Mouse (Mus musculus): ENCODE results near the gene Nfia. TPM values are rescaled to one million over a fixed set of nuclear protein-coding genes. Genes with fewer than 3 reads are reported as not detected.

Gene Nfia
- total RNA-seq, 2 experiments from 2014 or later, result 57.0 to 57.8 TPM

GRCm38 (mm10) chr4:98009966-98010365 is 237.4 kb downstream of the Nfia start:
- intact Hi-C loops (cut with DNase I), result loop anchor here (10.0 kb wide), 1 partner anchor 315 kb away; no protein-coding TSS in a partner anchor
- DNase-seq, result no peak
- peak overlapping the region; percentile 39 for H3K27ac ChIP-seq
- TF ChIP-seq CTCF (IDR thresholded peaks at IDR 0.05), result no peak
- no peak overlapping the region for H3K4me3 ChIP-seq

- Histone ChIP-seq H3K27ac (no peak overlapping the region), H3K4me3 (no peak overlapping the region)
- TF ChIP-seq CTCF (IDR thresholded peaks at IDR 0.05), result no peak
- intact Hi-C loops (cut with DNase I), result no loop called here
- DNase-seq, result no peak
Measured at GRCm38 (mm10) chr4:98019811-98020210, 247.3 kb downstream of the Nfia start.

- no peak for TF ChIP-seq CTCF (IDR thresholded peaks at IDR 0.05)
- intact Hi-C loops (cut with DNase I), result no loop called here
- no peak for DNase-seq
- H3K27ac ChIP-seq, result no peak overlapping the region
- no peak overlapping the region for H3K4me3 ChIP-seq
Measured at GRCm38 (mm10) chr4:98020836-98021235, 248.3 kb downstream of the Nfia start.

DNA sequence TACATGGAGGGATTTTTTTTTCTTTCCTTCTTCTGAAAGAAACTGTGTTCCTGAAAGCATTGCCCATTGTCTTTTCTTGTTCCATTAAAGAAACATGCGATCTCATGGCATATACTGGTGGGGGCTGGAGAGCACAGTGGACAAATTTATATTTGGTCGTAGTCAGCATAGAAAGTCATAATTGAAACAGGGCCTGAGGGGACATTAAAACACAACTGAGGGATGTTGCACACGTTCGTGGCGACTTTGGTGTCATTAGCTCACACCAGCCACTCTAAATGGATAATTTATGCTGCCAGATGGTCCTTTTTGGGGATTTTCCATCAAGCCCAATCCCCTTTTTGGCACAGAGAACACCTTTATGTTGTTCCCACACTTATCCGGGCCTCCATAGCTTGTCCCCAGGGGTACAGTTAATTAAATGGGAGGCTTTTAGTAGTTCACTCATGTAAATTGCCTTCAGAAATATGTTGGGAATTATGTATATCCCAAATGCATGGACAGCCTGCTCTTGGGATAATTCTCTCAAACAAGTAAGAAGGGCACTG is 250.8 kb downstream of the Nfia start:
- no peak for DNase-seq
- Histone ChIP-seq H3K4me3 (no peak overlapping the region), H3K27ac (no peak overlapping the region)
- intact Hi-C loops (cut with DNase I), result no loop called here
- TF ChIP-seq CTCF (IDR thresholded peaks at IDR 0.05), result no peak

DNA sequence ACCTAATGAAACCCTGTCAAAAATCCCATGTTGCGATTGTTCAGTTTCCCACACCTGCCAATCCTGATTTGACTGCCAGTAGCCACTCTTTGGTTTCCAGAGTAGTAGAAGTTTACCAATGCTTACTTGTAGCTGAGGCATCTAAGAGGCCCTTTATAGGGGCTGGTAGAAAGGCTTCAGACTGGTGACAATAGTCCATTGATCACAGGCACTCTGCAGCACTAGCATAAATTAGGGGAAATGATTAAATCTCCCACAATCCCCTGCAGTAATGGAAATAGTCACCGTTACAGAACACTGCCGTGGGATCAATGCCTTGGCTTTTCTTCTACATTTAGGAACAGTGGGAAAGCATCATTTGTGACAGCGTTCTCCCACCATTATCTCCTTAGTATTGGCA is 254.9 kb downstream of the Nfia start:
- Histone ChIP-seq H3K4me3 (no peak overlapping the region), H3K27ac (no peak overlapping the region)
- intact Hi-C loops (cut with DNase I), result no loop called here
- no peak for DNase-seq
- TF ChIP-seq CTCF (IDR thresholded peaks at IDR 0.05), result no peak

- intact Hi-C loops (cut with DNase I), result no loop called here
- H3K4me3 ChIP-seq, result no peak overlapping the region
- no peak for TF ChIP-seq CTCF (IDR thresholded peaks at IDR 0.05)
- no peak overlapping the region for H3K27ac ChIP-seq
- no peak for DNase-seq
Measured at GRCm38 (mm10) chr4:98031871-98032270, 259.3 kb downstream of the Nfia start.

- TF ChIP-seq CTCF (IDR thresholded peaks at IDR 0.05), result no peak
- intact Hi-C loops (cut with DNase I), result no loop called here
- no peak overlapping the region for H3K4me3 ChIP-seq
- H3K27ac ChIP-seq, result no peak overlapping the region
- no peak for DNase-seq
Measured at GRCm38 (mm10) chr4:98032332-98032731, 259.8 kb downstream of the Nfia start.

- intact Hi-C loops (cut with DNase I), result no loop called here
- no peak overlapping the region for H3K27ac ChIP-seq
- TF ChIP-seq CTCF (IDR thresholded peaks at IDR 0.05), result no peak
- no peak for DNase-seq
- H3K4me3 ChIP-seq, result no peak overlapping the region
Measured at GRCm38 (mm10) chr4:98039095-98039494, 266.6 kb downstream of the Nfia start.

GRCm38 (mm10) chr4:98040179-98040578 is 267.6 kb downstream of the Nfia start:
- intact Hi-C loops (cut with DNase I), result no loop called here
- Histone ChIP-seq H3K27ac (no peak overlapping the region), H3K4me3 (no peak overlapping the region)
- no peak for TF ChIP-seq CTCF (IDR thresholded peaks at IDR 0.05)
- DNase-seq, result no peak

DNA sequence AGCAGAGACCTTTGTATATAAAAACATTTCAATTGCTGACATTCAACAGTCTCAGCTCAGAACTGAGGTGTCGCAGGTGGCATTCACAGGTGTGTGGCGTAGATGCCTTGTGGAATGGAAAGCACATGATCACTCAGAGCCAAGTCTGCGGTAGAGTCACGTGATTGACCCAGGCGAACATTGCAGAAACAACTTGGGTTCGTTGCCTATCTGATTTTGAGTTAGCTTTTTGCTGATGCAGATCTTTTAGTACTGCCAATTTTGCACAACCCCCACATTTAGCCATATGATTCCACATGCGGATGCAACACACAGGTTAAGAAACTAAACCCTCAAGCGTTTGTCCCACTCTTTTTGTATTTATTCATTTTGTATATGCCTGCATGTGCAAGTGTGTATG is 272.1 kb downstream of the Nfia start:
- DNase-seq, result no peak
- no peak overlapping the region for H3K4me3 ChIP-seq
- TF ChIP-seq CTCF (IDR thresholded peaks at IDR 0.05), result no peak
- H3K27ac ChIP-seq, result no peak overlapping the region
- intact Hi-C loops (cut with DNase I), result no loop called here

DNA sequence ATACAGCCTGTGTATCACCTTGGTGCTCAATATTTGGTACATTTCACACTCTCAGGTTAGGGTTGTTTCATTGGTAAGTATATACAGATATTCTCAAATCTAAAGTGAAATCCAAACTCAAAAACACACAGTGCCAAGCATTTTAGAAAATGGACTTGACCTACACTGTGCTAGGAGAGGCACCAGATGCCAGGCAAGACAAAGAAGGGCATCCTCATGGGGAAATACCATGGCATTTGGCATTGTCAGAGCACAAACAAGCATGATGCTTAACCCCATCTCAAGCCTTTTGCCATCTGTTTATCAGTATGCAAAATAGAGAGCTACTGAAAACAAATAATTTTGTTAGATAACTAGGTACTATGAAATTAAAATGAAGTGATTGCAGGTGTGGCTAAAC is 274.8 kb downstream of the Nfia start:
- H3K4me3 ChIP-seq, result no peak overlapping the region
- no peak overlapping the region for H3K27ac ChIP-seq
- no peak for DNase-seq
- intact Hi-C loops (cut with DNase I), result no loop called here
- no peak for TF ChIP-seq CTCF (IDR thresholded peaks at IDR 0.05)

- peak; percentile 24 for DNase-seq
- peak overlapping the region; percentile 51 for H3K27ac ChIP-seq
- H3K4me3 ChIP-seq, result no peak overlapping the region
- TF ChIP-seq CTCF (IDR thresholded peaks at IDR 0.05), result no peak
- intact Hi-C loops (cut with DNase I), result loop anchor here (1.0 kb wide), 1 partner anchor 35 kb away; no protein-coding TSS in a partner anchor
Measured at GRCm38 (mm10) chr4:98049584-98049983, 277.1 kb downstream of the Nfia start.

DNA sequence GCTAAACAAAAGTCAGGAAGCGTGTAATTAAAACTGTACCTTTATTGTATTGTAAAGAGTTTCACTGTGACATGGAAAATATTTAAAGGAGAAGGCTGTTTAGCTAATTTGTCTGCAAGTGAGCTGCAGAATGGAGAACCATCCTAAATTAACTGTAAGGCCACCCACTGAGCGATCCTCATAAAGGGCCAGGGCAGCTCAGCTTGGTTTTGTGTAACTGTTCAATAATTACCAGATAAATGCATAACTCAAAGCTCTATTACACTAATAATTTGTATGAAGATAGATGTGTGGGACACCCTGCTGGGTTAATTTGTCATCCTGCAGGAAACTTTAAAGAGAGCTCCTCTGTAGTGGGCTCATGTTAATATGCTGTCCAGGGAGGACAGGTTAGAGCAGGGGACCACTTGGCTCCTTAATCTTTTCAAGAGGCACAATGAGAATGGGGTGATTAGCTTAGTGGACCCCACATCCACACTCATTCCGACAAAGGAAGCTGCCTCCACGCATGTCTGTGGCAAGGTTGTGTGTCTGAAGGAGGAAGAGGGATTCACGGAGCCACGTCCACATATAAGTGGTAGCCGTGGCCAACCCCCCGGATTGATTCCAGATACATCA is 277.6 kb downstream of the Nfia start:
- intact Hi-C loops (cut with DNase I), result no loop called here

GRCm38 (mm10) chr4:98050781-98051180 is 278.2 kb downstream of the Nfia start:
- no peak for TF ChIP-seq CTCF (IDR thresholded peaks at IDR 0.05)
- no peak overlapping the region for H3K27ac ChIP-seq
- intact Hi-C loops (cut with DNase I), result no loop called here

More for the DNA sequence above, 277.6 kb downstream of the Nfia start:
- no peak for DNase-seq
- H3K4me3 ChIP-seq, result no peak overlapping the region
- no peak for TF ChIP-seq CTCF (IDR thresholded peaks at IDR 0.05)
- H3K27ac ChIP-seq, result peak overlapping the region; percentile 51; the same call in 1 of the 2 replicates

More at GRCm38 (mm10) chr4:98050781-98051180, 278.2 kb downstream of the Nfia start:
- H3K4me3 ChIP-seq, result no peak overlapping the region
- DNase-seq, result no peak
